Mouse (Mus musculus): ENCODE measurements around the gene Stac.

Gene Stac

GRCm38 (mm10) chr9:111606603-111607002 lies 83.5 kb downstream of the Stac start:
- DNase-seq (ENCODE audit: low spot score), result no peak

- DNase-seq (ENCODE audit: low spot score), result no peak
Measured at GRCm38 (mm10) chr9:111587527-111587926, 102.6 kb downstream of the Stac start.

- DNase-seq (ENCODE audit: low spot score), result no peak
Measured at GRCm38 (mm10) chr9:111578784-111579183, 111.4 kb downstream of the Stac start.

GRCm38 (mm10) chr9:111577453-111577852 lies 112.7 kb downstream of the Stac start:
- no peak for DNase-seq (ENCODE audit: low spot score)

GRCm38 (mm10) chr9:111575889-111576288 lies 114.3 kb downstream of the Stac start:
- DNase-seq (ENCODE audit: low spot score), result no peak

GRCm38 (mm10) chr9:111573836-111574235 lies 116.3 kb downstream of the Stac start:
- no peak for DNase-seq (ENCODE audit: low spot score)

GRCm38 (mm10) chr9:111571619-111572018 lies 118.5 kb downstream of the Stac start:
- no peak for DNase-seq (ENCODE audit: low spot score)

GRCm38 (mm10) chr9:111564176-111564575 lies 126.0 kb downstream of the Stac start:
- DNase-seq (ENCODE audit: low spot score), result no peak

- no peak for DNase-seq (ENCODE audit: low spot score)
Measured at GRCm38 (mm10) chr9:111563226-111563625, 126.9 kb downstream of the Stac start.

GRCm38 (mm10) chr9:111562217-111562988 lies 127.7 kb downstream of the Stac start:
- no peak for DNase-seq (ENCODE audit: low spot score)

GRCm38 (mm10) chr9:111556699-111557098 lies 133.4 kb downstream of the Stac start:
- no peak for DNase-seq (ENCODE audit: low spot score)

- no peak for DNase-seq (ENCODE audit: low spot score)
Measured at GRCm38 (mm10) chr9:111552865-111553264, 137.3 kb downstream of the Stac start.

GRCm38 (mm10) chr9:111551461-111552190 lies 138.5 kb downstream of the Stac start:
- DNase-seq (ENCODE audit: low spot score), result no peak

GRCm38 (mm10) chr9:111550963-111551321 lies 139.2 kb downstream of the Stac start:
- DNase-seq (ENCODE audit: low spot score), result no peak

- no peak for DNase-seq (ENCODE audit: low spot score)
Measured at GRCm38 (mm10) chr9:111550281-111550962, 139.7 kb downstream of the Stac start.

GRCm38 (mm10) chr9:111542663-111543062 lies 147.5 kb downstream of the Stac start:
- DNase-seq (ENCODE audit: low spot score), result no peak

GRCm38 (mm10) chr9:111535445-111536064 lies 154.6 kb downstream of the Stac start:
- no peak for DNase-seq (ENCODE audit: low spot score)

- no peak for DNase-seq (ENCODE audit: low spot score)
Measured at GRCm38 (mm10) chr9:111534744-111535423, 155.3 kb downstream of the Stac start.

- no peak for DNase-seq (ENCODE audit: low spot score)
Measured at GRCm38 (mm10) chr9:111523871-111524270, 166.3 kb downstream of the Stac start.

- no peak for DNase-seq (ENCODE audit: low spot score)
Measured at GRCm38 (mm10) chr9:111523111-111523510, 167.0 kb downstream of the Stac start.

GRCm38 (mm10) chr9:111522226-111522625 lies 167.9 kb downstream of the Stac start:
- DNase-seq (ENCODE audit: low spot score), result no peak

GRCm38 (mm10) chr9:111515536-111515935 lies 174.6 kb downstream of the Stac start:
- no peak for DNase-seq (ENCODE audit: low spot score)
